Mouse (Mus musculus) bone marrow, adult 2 months (tissue): ENCODE data around the gene Zfp42.

Experiments
- CTCF ChIP-seq: fragments of 200-500 bp; IDR thresholded peaks from 2 replicates; pipeline ENCODE4 v1.5.1; 2011; ENCODE audit warnings: low read length, control low read depth; ENCODE audit not compliant: control insufficient read depth, insufficient read depth
- POLR2A ChIP-seq: fragments of 200-500 bp; IDR thresholded peaks from 2 replicates; pipeline ENCODE4 v1.6.1; 2011; ENCODE audit warnings: low read depth, mild to moderate bottlenecking, control low read depth, low read length, borderline replicate concordance; ENCODE audit not compliant: control insufficient read depth

- TF ChIP-seq CTCF = no peak
- TF ChIP-seq POLR2A = no peak
These were observed 45.8 kb downstream of the Zfp42 start for GRCm38 (mm10) chr8:43260961-43261360.
